Mouse (Mus musculus): ENCODE data around the gene Gm20388. TPM values are rescaled to one million over a fixed set of nuclear protein-coding genes. Genes with fewer than 3 reads are reported as not detected.

Gm20388 gene
- polyA plus RNA-seq, 1 experiment from 2014 or later, result 1.7 TPM

DNA sequence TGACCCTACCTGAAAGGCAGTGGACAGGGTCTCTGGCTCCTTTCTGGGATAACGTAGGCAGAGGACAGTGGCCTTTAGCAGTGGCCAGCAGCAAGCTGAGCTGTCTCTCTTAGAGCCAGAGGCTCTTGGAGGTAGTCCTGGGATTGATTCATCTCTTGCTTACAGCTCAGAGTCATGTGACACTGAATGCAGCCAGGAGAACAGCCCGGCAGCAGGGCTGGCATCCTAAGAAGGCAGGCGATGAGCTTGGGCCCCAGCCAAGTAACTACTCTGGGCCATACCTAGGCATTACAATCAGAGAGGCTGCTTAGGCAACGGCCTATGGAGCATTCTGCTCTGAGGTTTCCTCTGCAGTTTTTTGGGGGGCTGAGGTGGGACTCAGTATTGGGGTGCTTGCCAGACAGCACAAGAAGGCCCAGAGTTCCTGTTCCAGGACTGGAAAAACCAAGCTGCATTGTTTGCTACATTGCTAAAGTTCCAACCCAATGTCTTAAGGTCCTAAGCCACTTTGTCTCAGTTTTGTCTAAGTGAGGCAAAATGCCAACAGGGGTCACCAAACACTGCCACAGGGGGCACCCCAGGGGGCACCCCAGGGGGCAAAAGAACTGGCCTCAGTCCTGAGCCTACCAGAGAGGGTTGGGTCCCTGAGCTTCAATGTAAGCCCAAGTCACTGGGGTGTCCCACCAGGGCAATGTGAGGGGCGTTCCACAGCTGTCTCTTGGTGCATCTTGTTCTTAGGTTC, 2437.3 kb downstream of the Gm20388 start:
- no peaks in the 10 kb centered on the region for H3K36me3 ChIP-seq
- no peaks in the 10 kb centered on the region for H3K9me3 ChIP-seq
- H3K27ac ChIP-seq, result no peak overlapping the region
- no peak for DNase-seq (ENCODE audit: low spot score)
- 78% methylated on average over 5 of the region's 5 CpGs for WGBS
- no peak overlapping the region for H3K4me3 ChIP-seq
- H3K4me1 ChIP-seq (replicated peaks), result peaks cover 51% of the 10 kb centered on the region
- peaks cover 76% of the 10 kb centered on the region for H3K27me3 ChIP-seq (ENCODE audit: insufficient read depth, poor library complexity, severe bottlenecking)

DNA sequence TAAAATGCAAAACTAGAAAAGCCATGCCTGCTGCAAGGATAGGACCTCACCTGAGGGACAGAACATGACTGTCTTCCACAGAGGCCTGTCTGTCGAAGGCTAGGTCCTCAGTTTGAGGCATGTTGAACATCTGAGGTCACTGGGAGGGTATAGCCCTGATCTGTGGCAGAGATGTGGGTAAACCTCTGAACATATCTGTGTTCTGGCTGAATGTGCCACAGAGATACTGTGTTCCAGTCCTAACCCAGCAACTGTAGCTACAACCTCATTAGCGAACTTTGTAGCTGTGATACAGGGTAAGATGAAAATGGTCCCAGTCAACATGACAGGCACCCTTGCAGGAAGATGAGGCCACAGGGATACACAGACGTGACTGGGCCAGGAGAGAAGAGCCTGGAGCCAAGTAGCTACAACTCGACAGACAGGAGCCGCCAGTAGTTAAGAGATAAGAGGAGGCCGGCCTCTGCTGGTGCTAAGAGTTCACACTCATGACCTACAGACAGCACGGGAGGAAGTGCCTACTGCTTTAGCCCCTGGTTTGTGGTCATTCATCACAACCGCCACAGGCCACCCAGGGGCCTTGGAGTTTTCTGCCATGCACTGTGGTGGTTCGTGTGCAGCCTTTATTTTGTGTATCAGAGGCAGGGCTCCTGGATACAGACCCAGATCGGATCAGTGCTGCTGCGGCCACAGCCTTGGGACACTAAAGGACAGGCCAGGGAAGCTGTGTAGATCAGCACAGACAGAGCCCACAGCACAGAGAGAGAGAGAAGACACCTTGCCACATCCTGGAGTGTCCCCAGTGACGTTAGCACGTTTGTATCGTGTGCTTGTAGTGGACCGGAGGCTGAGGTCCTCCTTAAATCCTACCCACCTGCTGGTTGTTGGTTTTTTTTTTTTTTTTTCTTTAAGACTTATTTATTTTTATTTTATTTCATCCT, 2439.0 kb downstream of the Gm20388 start:
- Histone ChIP-seq H3K9me3 (no peaks in the 10 kb centered on the region), H3K27me3 (ENCODE audit: insufficient read depth, poor library complexity, severe bottlenecking) (peaks cover 63% of the 10 kb centered on the region), H3K4me1 (replicated peaks) (peaks cover 39% of the 10 kb centered on the region), H3K36me3 (no peaks in the 10 kb centered on the region), H3K4me3 (no peak overlapping the region), H3K27ac (peak overlapping the region; percentile 40; the same call in 1 of the 2 replicates)
- no peak for DNase-seq (ENCODE audit: low spot score)
- WGBS, result 46% methylated on average over 15 of the region's 15 CpGs

DNA sequence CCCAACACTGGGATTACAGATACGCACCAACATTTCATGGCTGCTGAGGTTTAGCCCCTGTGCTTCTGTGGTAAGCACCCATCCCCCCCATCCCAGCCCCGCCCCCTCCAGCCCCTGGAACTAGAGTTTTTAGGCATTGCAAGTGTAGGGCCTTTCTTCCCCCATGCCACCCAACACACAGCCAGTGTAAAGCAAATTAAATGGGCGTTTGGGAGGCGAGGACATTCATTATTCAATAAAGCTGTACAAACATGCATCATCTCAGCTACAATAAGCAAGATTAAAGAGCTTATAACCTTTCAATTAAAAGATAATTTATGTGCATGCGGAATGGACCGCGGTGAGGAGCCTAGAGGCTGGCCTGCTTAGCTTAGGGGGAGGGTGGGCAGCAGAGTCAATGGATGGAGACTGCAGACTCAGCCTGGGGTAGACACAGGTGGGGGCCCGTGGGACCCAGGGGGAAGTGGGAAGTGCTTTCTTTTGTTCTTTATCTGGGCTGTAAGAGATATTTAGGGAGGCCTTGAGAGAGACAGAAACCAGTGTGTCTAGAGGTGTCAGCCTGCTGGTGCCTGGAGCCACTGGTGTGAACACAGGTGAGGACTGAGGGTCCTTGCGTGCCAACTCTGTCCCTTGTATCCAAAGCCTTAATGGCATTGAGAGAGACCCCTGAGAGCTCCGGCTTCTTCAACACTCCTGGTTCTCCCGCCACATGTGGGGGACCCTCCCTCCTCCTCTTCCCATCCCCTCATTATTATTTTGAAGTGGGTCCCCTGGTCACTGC, 2439.9 kb downstream of the Gm20388 start:
- Histone ChIP-seq H3K4me1 (replicated peaks) (peaks cover 35% of the 10 kb centered on the region), H3K9me3 (no peaks in the 10 kb centered on the region), H3K27me3 (ENCODE audit: insufficient read depth, poor library complexity, severe bottlenecking) (peaks cover 55% of the 10 kb centered on the region), H3K27ac (0 out of 2 replicates have a peak overlapping the region, but pooled peaks have one; percentile 23), H3K36me3 (no peaks in the 10 kb centered on the region), H3K4me3 (no peak overlapping the region)
- WGBS, result 35% methylated on average over 11 of the region's 11 CpGs
- no peak for DNase-seq (ENCODE audit: low spot score)

DNA sequence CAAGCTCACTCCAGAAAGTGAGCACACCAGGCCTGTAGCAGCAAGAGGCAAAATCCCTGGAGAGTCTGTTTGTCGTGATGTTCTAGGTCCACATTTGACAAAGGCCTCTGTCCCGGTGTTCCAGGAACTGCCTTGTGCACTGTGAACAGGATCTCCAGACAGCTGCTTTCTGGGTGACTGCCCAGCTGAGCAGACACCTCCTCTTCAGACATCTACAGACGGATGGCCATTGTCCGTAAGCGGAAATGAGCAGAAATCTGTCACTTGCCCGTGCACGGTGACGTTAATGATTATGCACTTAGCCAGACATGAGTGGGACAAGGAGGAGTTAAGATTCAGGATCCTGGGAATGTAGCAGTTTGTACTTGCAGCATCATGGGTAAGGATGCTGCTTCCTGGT, 2443.5 kb downstream of the Gm20388 start:
- Histone ChIP-seq H3K4me3 (no peak overlapping the region), H3K36me3 (no peaks in the 10 kb centered on the region), H3K27me3 (ENCODE audit: insufficient read depth, poor library complexity, severe bottlenecking) (peaks cover 51% of the 10 kb centered on the region), H3K4me1 (replicated peaks) (peaks cover 42% of the 10 kb centered on the region), H3K27ac (no peak overlapping the region), H3K9me3 (no peaks in the 10 kb centered on the region)
- no peak for DNase-seq (ENCODE audit: low spot score)
- 87% methylated on average over 8 of the region's 8 CpGs for WGBS

DNA sequence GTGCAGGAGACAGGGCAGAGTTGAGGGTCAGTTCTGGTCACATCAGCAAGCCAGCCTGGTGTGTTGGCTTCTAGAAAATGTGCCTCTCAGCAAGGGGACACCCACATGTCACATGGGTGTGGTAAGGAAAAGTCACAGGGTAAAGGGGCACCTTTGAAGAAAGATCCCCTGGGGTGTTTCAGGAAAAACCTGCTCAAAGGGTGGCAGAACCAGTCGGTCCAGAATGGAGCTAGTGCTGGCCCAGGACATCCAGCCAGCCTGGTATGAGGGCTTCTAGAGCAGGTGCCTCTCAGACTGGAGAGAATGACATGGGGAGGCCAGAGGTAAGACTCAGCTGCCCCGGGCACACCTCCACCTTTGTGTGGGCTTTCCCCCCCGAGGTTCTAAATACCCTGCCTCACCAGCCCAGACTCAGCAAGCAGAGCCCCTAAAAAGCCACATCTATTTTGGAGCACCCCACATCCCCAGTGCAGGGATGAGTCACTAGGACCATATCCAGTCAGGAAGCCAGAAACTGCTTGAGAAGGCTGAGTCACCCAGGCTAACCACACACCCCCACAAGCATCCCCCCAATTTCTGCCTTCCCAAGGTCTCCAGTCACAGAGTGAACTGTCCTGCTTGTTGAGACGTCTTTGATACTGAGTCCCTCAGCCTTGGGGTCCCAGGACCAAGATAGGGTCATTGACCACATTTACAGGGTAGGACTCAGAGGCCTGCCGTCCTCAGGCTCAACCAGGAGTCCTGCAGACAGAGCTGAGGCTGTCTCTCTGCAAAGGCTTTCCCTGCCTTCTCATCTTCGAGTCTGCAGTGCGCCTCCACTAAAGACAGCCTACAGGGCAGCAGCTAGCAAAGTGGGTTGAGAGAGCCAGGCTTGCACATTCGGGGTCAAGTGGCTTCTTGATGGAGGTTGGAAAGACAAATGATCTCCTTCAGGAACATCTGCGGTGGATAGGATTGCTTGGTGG, 2445.3 kb downstream of the Gm20388 start:
- no peak for DNase-seq (ENCODE audit: low spot score)
- no peak overlapping the region for H3K27ac ChIP-seq
- no peaks in the 10 kb centered on the region for H3K9me3 ChIP-seq
- WGBS, result 76% methylated on average over 9 of the region's 9 CpGs
- H3K27me3 ChIP-seq (ENCODE audit: insufficient read depth, poor library complexity, severe bottlenecking), result peaks cover 41% of the 10 kb centered on the region
- H3K4me3 ChIP-seq, result no peak overlapping the region
- peaks cover 24% of the 10 kb centered on the region for H3K4me1 ChIP-seq (replicated peaks)
- H3K36me3 ChIP-seq, result no peaks in the 10 kb centered on the region

DNA sequence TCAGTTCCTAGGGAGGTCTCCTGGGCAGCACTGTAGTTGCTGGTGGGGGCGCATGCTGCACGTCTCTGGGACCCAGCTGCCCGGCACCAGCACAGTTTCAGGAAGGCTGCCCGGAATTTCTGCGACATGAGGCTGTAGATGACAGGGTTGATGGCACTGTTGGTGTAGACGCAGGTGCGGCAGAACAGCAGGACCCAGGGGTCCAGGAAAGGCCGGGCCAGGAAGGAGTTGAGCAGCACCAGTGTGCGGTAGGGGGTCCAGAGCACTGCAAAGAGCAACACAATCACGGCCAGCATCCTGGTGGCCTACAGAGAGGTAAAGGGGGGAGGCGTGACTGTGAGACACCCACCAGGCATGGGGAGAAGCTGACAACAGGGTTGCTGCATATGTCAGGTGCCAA, 2446.6 kb downstream of the Gm20388 start:
- DNase-seq (ENCODE audit: low spot score), result no peak
- H3K36me3 ChIP-seq, result no peaks in the 10 kb centered on the region
- H3K27ac ChIP-seq, result no peak overlapping the region
- peaks cover 33% of the 10 kb centered on the region for H3K27me3 ChIP-seq (ENCODE audit: insufficient read depth, poor library complexity, severe bottlenecking)
- 55% methylated on average over 11 of the region's 11 CpGs for WGBS
- no peaks in the 10 kb centered on the region for H3K9me3 ChIP-seq
- H3K4me1 ChIP-seq (replicated peaks), result peaks cover 16% of the 10 kb centered on the region; the same call in 1 of the 2 replicates
- no peak overlapping the region for H3K4me3 ChIP-seq

DNA sequence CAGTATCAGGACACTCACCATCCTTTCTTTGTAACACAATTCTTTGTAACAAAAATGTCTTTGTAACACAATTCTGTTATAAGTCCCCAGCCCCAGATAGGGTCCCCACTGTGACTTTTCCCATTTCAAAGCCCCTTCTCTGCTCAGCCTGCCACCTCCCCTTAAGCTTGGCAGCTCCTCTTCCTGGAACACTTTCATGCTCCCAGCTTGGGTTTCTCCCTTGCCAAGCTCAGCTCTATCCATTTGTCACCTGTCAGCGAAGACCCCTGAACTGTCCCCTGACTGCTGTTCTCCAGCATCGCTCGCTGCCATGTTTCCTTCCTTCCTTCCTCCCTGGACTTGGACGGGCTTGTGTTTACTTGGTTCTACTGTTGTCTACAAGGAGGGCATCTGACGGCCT, 2447.0 kb downstream of the Gm20388 start:
- no peak for DNase-seq (ENCODE audit: low spot score)
- peaks cover 15% of the 10 kb centered on the region; the same call in 1 of the 2 replicates for H3K4me1 ChIP-seq (replicated peaks)
- H3K36me3 ChIP-seq, result no peaks in the 10 kb centered on the region
- 83% methylated on average over 5 of the region's 5 CpGs for WGBS
- peaks cover 36% of the 10 kb centered on the region for H3K27me3 ChIP-seq (ENCODE audit: insufficient read depth, poor library complexity, severe bottlenecking)
- no peaks in the 10 kb centered on the region for H3K9me3 ChIP-seq
- H3K4me3 ChIP-seq, result no peak overlapping the region
- H3K27ac ChIP-seq, result no peak overlapping the region

DNA sequence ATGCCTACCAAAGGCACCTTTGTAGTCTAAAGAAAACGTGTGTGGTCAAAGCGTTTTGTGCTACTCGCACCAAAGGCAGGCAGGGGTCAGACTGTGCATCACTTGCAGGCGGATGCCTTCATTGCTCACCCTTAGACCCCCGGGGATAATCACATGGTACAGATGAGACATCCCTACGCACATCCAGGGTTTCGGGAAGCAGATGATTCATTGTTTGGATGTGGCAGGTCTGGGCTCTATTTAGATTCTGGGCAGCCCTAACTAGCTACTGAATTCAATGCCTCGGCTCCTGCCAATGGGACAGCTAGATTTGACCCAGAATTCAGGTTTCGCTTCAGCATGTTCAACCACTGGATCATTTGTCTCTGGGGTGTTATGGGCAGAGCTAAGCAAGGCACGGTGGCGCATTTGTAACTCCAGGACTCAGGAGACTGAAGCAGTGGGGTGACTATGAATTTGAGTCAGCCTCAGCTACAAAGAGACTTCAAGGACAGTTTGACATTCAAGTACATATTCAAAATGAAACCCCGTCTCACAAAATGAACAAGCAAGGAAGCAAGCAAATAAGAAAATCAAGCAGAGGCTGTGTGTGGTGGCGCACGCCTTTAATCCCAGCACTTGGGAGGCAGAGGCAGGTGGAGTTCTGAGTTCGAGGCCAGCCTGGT, 2448.6 kb downstream of the Gm20388 start:
- WGBS, result 81% methylated on average over 15 of the region's 15 CpGs
- H3K4me3 ChIP-seq, result no peak overlapping the region
- no peaks in the 10 kb centered on the region for H3K9me3 ChIP-seq
- peaks cover 42% of the 10 kb centered on the region for H3K27me3 ChIP-seq (ENCODE audit: insufficient read depth, poor library complexity, severe bottlenecking)
- H3K27ac ChIP-seq, result no peak overlapping the region
- no peak for DNase-seq (ENCODE audit: low spot score)
- H3K36me3 ChIP-seq, result no peaks in the 10 kb centered on the region
- H3K4me1 ChIP-seq (replicated peaks), result peaks cover 11% of the 10 kb centered on the region; the same call in 1 of the 2 replicates

DNA sequence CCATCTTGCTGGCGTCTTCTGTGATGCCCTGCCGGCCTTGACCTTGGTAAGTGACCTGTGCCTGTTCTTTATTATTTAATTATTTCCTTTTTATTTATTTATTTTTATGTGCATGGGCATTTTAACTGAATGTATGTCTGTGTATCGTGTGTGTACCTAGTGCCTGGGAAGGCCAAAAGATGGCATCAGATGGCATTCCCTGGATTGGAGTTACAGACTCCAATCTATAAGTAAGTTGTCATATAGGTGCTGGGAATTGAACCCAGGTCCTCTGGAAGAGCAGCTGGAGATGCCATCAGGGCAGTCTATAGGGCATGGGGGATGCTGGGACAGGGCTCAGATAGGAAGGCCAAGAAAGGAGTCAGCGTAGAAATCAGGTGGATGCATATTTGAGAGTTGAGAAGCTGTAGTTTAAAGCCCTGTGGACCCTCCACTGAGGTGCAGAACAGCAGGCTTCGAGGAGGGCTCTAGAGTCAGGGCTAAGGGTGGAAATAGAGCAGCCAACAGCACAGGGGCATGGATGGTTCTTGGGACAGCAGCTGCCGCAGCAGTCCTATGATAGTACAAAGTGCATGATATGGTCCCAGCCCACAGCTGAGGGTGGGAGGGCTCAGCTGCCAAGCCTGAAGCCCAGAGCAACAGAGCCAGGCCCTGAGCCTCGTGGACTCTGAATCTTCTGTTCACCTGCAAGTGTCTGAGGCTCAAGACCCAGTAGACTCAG, 2450.2 kb downstream of the Gm20388 start, which contains the start of gene Trhr2:
Trhr2 (minus strand) TSS at position 51 of the 721 bp plus-strand sequence.
- DNase-seq (ENCODE audit: low spot score), result no peak
- 79% methylated on average over 7 of the region's 7 CpGs for WGBS
- no peaks in the 10 kb centered on the region for H3K9me3 ChIP-seq
- H3K27ac ChIP-seq, result no peak within 1 kb of the TSS
- H3K4me3 ChIP-seq, result no peak within 1 kb of the TSS
- H3K36me3 ChIP-seq, result no peaks in the 10 kb centered on the region
- H3K27me3 ChIP-seq (ENCODE audit: insufficient read depth, poor library complexity, severe bottlenecking), result peaks cover 43% of the 10 kb centered on the region
- peaks cover 6% of the 10 kb centered on the region; the same call in 1 of the 2 replicates for H3K4me1 ChIP-seq (replicated peaks)

DNA sequence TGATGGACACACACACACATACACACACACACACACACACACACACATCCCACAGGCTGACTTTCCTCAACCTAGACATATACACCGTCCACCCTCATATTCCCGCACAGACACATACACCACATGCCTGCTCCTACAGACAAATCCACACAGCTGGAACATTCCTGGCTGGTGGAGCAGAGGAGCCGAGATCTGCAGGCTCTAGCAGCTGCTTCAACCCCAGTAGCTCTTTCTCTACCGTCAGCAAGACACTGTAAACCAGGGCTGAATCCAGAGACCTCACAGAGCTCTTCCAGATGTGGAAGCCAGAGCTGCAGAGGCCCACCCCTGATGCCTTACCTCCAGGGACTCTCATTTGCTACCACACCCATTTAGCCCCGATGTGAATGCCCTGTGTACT, 2451.6 kb downstream of the Gm20388 start:
- no peaks in the 10 kb centered on the region for H3K9me3 ChIP-seq
- 51% methylated on average over 5 of the region's 5 CpGs for WGBS
- no peaks in the 10 kb centered on the region for H3K4me1 ChIP-seq (replicated peaks)
- H3K27me3 ChIP-seq (ENCODE audit: insufficient read depth, poor library complexity, severe bottlenecking), result peaks cover 32% of the 10 kb centered on the region
- no peak for DNase-seq (ENCODE audit: low spot score)
- no peak overlapping the region for H3K27ac ChIP-seq
- H3K36me3 ChIP-seq, result no peaks in the 10 kb centered on the region
- no peak overlapping the region for H3K4me3 ChIP-seq

DNA sequence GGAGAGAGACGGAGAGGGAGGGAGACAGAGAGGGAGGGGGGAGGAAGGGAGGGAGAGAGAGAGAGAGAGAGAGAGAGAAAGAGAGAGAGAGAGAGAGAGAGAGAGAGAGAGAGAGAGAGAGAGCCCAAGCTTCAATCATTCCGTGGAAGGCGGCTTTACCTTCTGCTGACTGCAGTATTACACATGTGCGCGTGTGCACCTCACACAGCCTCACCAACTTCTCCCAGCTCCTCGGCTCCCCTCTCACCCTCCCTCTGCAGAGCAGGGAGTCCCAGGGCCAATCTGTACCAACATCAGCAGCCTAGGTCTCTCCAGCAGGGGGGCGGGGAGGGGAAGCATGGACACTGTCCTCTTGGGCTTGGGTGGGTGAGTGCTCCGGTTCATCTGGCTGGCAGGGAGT, 2452.3 kb downstream of the Gm20388 start:
- H3K36me3 ChIP-seq, result no peaks in the 10 kb centered on the region
- H3K4me1 ChIP-seq (replicated peaks), result no peaks in the 10 kb centered on the region
- peaks cover 25% of the 10 kb centered on the region for H3K27me3 ChIP-seq (ENCODE audit: insufficient read depth, poor library complexity, severe bottlenecking)
- no peak for DNase-seq (ENCODE audit: low spot score)
- no peak overlapping the region for H3K4me3 ChIP-seq
- H3K27ac ChIP-seq, result no peak overlapping the region
- WGBS, result 44% methylated on average over 8 of the region's 8 CpGs
- H3K9me3 ChIP-seq, result no peaks in the 10 kb centered on the region

Measured in hindbrain, embryonic 10.5 days (tissue).